Mouse (Mus musculus): ENCODE results near the gene Hdac4.

Gene Hdac4

GRCm38 (mm10) chr1:92179070-92179469 lies 16.4 kb downstream of the Hdac4 start:
- peak; percentile 51 for DNase-seq (ENCODE audit: low read depth, low spot score)

- peak; percentile 60 for DNase-seq (ENCODE audit: low read depth, low spot score)
Measured at GRCm38 (mm10) chr1:92178021-92178895, 17.2 kb downstream of the Hdac4 start.

- no peak for DNase-seq (ENCODE audit: low read depth, low spot score)
Measured at GRCm38 (mm10) chr1:92177599-92177998, 17.9 kb downstream of the Hdac4 start.

- no peak for DNase-seq (ENCODE audit: low read depth, low spot score)
Measured at GRCm38 (mm10) chr1:92177196-92177595, 18.3 kb downstream of the Hdac4 start.

- DNase-seq (ENCODE audit: low read depth, low spot score): no peak
Measured at GRCm38 (mm10) chr1:92175266-92175665, 20.2 kb downstream of the Hdac4 start.

- no peak for DNase-seq (ENCODE audit: low read depth, low spot score)
Measured at GRCm38 (mm10) chr1:92174898-92175255, 20.6 kb downstream of the Hdac4 start.

GRCm38 (mm10) chr1:92174251-92174897 lies 21.1 kb downstream of the Hdac4 start:
- no peak for DNase-seq (ENCODE audit: low read depth, low spot score)

GRCm38 (mm10) chr1:92170616-92171235 lies 24.8 kb downstream of the Hdac4 start:
- DNase-seq (ENCODE audit: low read depth, low spot score): no peak

- DNase-seq (ENCODE audit: low read depth, low spot score): no peak
Measured at GRCm38 (mm10) chr1:92169776-92170055, 25.8 kb downstream of the Hdac4 start.

GRCm38 (mm10) chr1:92168900-92169775 lies 26.4 kb downstream of the Hdac4 start:
- no peak for DNase-seq (ENCODE audit: low read depth, low spot score)

- peak; percentile 14 for DNase-seq (ENCODE audit: low read depth, low spot score)
Measured at GRCm38 (mm10) chr1:92163932-92164331, 31.6 kb downstream of the Hdac4 start.

GRCm38 (mm10) chr1:92159804-92160203 lies 35.7 kb downstream of the Hdac4 start:
- no peak for DNase-seq (ENCODE audit: low read depth, low spot score)

- no peak for DNase-seq (ENCODE audit: low read depth, low spot score)
Measured at GRCm38 (mm10) chr1:92150201-92150600, 45.3 kb downstream of the Hdac4 start.

GRCm38 (mm10) chr1:92148527-92148926 lies 47.0 kb downstream of the Hdac4 start:
- no peak for DNase-seq (ENCODE audit: low read depth, low spot score)

GRCm38 (mm10) chr1:92144868-92145534 lies 50.5 kb downstream of the Hdac4 start:
- DNase-seq (ENCODE audit: low read depth, low spot score): no peak

GRCm38 (mm10) chr1:92143331-92143895 lies 52.1 kb downstream of the Hdac4 start:
- no peak for DNase-seq (ENCODE audit: low read depth, low spot score)

- no peak for DNase-seq (ENCODE audit: low read depth, low spot score)
Measured at GRCm38 (mm10) chr1:92142793-92143192, 52.7 kb downstream of the Hdac4 start.

GRCm38 (mm10) chr1:92139001-92139400 lies 56.5 kb downstream of the Hdac4 start:
- no peak for DNase-seq (ENCODE audit: low read depth, low spot score)

GRCm38 (mm10) chr1:92137136-92137848 lies 58.2 kb downstream of the Hdac4 start:
- no peak for DNase-seq (ENCODE audit: low read depth, low spot score)

GRCm38 (mm10) chr1:92136362-92136761 lies 59.1 kb downstream of the Hdac4 start:
- no peak for DNase-seq (ENCODE audit: low read depth, low spot score)
